Mouse (Mus musculus) limb, embryonic 15.5 days (tissue): ENCODE results near the gene Gtf3c5. TPM values are rescaled to one million over a fixed set of nuclear protein-coding genes. Genes with fewer than 3 reads are reported as not detected.

Source experiments
- ATAC-seq: fragments of 200-750 bp; cut with Nextera tagmentation; 2 replicates; pipeline ENCODE4 v1.8.0; 2017; ENCODE audit warnings: low read depth, moderate TSS enrichment; ENCODE audit not compliant: insufficient number of reproducible peaks, low FRiP score, low TSS enrichment
- H3K27ac ChIP-seq: fragments of 300-500 bp; sonication (generic); 2 replicates; pipeline ENCODE4 v1.5.1; 2015; ENCODE audit warnings: moderate library complexity, mild to moderate bottlenecking, inconsistent platforms
- H3K27me3 ChIP-seq: fragments of 300-500 bp; sonication (generic); 2 replicates; pipeline ENCODE4 v1.6.1; 2015; ENCODE audit warnings: inconsistent platforms
- H3K36me3 ChIP-seq: fragments of 300-500 bp; sonication (generic); 2 replicates; pipeline ENCODE4 v1.6.1; 2015; ENCODE audit warnings: inconsistent platforms
- H3K4me1 ChIP-seq: fragments of 300-500 bp; sonication (generic); 2 replicates; pipeline ENCODE4 v1.6.1; 2015; ENCODE audit warnings: inconsistent platforms
- H3K4me2 ChIP-seq: fragments of 300-500 bp; sonication (generic); 2 replicates; pipeline ENCODE4 v1.6.1; 2015; ENCODE audit warnings: mild to moderate bottlenecking, inconsistent platforms
- H3K4me3 ChIP-seq: fragments of 300-500 bp; sonication (generic); 2 replicates; pipeline ENCODE4 v1.5.1; 2015; ENCODE audit warnings: mild to moderate bottlenecking, inconsistent platforms
- H3K9ac ChIP-seq: fragments of 300-500 bp; sonication (generic); 2 replicates; pipeline ENCODE4 v1.6.1; 2015; ENCODE audit warnings: inconsistent platforms
- H3K9me3 ChIP-seq: fragments of 300-500 bp; sonication (generic); 2 replicates; pipeline ENCODE4 v1.6.1; 2016; ENCODE audit warnings: inconsistent platforms
- WGBS: fragments of 180-500 bp; shearing (Covaris S2); methylation state at CpG from one replicate; pipeline ENCODE4 v1.1.7; 2015; 5-methylcytosine and 5-hydroxymethylcytosine counted together
- polyA plus RNA-seq: library from polyadenylated mRNA; unstranded; fragments of >200 nt; fragmentation: Nextera tagmentation; extraction: Ambion mirVana; gene quantifications from 2 replicates; pipeline ENCODE4 v1.2.1, GENCODE M21; 2015

The Gtf3c5 gene
- polyA plus RNA-seq, 1 experiment from 2014 or later = 44.1 TPM

GRCm38 (mm10) chr2:28591479-28591878 lies 7.9 kb upstream of the Gtf3c5 start:
- 65% methylated on average over 2 of the region's 2 CpGs for WGBS
- H3K4me1 ChIP-seq = no peaks in the 10 kb centered on the region

GRCm38 (mm10) chr2:28588574-28588973 lies 5.0 kb upstream of the Gtf3c5 start:
- H3K4me3 ChIP-seq = no peak overlapping the region
- 24% methylated on average over 1 of the region's 1 CpGs for WGBS

More at GRCm38 (mm10) chr2:28591479-28591878, 7.9 kb upstream of the Gtf3c5 start:
- Histone ChIP-seq H3K4me3 (no peak overlapping the region), H3K4me2 (no peak overlapping the region), H3K36me3 (no peaks in the 10 kb centered on the region), H3K27me3 (peaks cover 6% of the 10 kb centered on the region; the same call in 1 of the 2 replicates), H3K9ac (no peak overlapping the region), H3K9me3 (no peaks in the 10 kb centered on the region), H3K27ac (no peak overlapping the region)
- 0 out of 2 replicates have a peak, but pooled peaks have one; percentile 35 for ATAC-seq

GRCm38 (mm10) chr2:28585730-28586129 lies 2.2 kb upstream of the Gtf3c5 start:
- 43% methylated on average over 2 of the region's 2 CpGs for WGBS
- H3K9ac ChIP-seq = no peak overlapping the region
- peaks cover 16% of the 10 kb centered on the region; the same call in 1 of the 2 replicates for H3K4me1 ChIP-seq
- no peaks in the 10 kb centered on the region for H3K9me3 ChIP-seq
- H3K4me3 ChIP-seq = no peak overlapping the region
- H3K27ac ChIP-seq = no peak overlapping the region
- H3K27me3 ChIP-seq = no peaks in the 10 kb centered on the region
- ATAC-seq = no peak
- no peak overlapping the region for H3K4me2 ChIP-seq
- peaks cover 3% of the 10 kb centered on the region; the same call in 1 of the 2 replicates for H3K36me3 ChIP-seq

More at GRCm38 (mm10) chr2:28588574-28588973, 5.0 kb upstream of the Gtf3c5 start:
- Histone ChIP-seq H3K27ac (no peak overlapping the region), H3K4me1 (0 out of 2 replicates have a peak, but pooled peaks cover 2% of the 10 kb centered on the region), H3K4me2 (no peak overlapping the region), H3K9me3 (no peaks in the 10 kb centered on the region), H3K27me3 (peaks cover 6% of the 10 kb centered on the region; the same call in 1 of the 2 replicates), H3K9ac (no peak overlapping the region), H3K36me3 (no peaks in the 10 kb centered on the region)
- ATAC-seq = no peak

- no peak for ATAC-seq
- H3K36me3 ChIP-seq = peaks cover 8% of the 10 kb centered on the region; the same call in 1 of the 2 replicates
- no peak overlapping the region for H3K9ac ChIP-seq
- no peaks in the 10 kb centered on the region for H3K9me3 ChIP-seq
- H3K27me3 ChIP-seq = no peaks in the 10 kb centered on the region
- peaks cover 16% of the 10 kb centered on the region; the same call in 1 of the 2 replicates for H3K4me1 ChIP-seq
- WGBS = 15% methylated on average over 6 of the region's 6 CpGs
- no peak overlapping the region for H3K4me2 ChIP-seq
- H3K27ac ChIP-seq = no peak overlapping the region
- H3K4me3 ChIP-seq = no peak overlapping the region
These were observed 1.6 kb upstream of the Gtf3c5 start for GRCm38 (mm10) chr2:28585043-28585571.

- peaks cover 16% of the 10 kb centered on the region; the same call in 1 of the 2 replicates for H3K4me1 ChIP-seq
These were observed 751 bp downstream of the Gtf3c5 start for GRCm38 (mm10) chr2:28582647-28583353.

GRCm38 (mm10) chr2:28578003-28578402 lies 5.5 kb downstream of the Gtf3c5 start:
- H3K4me3 ChIP-seq = no peak overlapping the region
- H3K9ac ChIP-seq = no peak overlapping the region
- H3K4me2 ChIP-seq = no peak overlapping the region
- 72% methylated on average over 5 of the region's 5 CpGs for WGBS
- peaks cover 9% of the 10 kb centered on the region; the same call in 1 of the 2 replicates for H3K4me1 ChIP-seq
- ATAC-seq = no peak
- peaks cover 69% of the 10 kb centered on the region for H3K36me3 ChIP-seq
- H3K27me3 ChIP-seq = no peaks in the 10 kb centered on the region
- no peak overlapping the region; the same call in 1 of the 2 replicates for H3K27ac ChIP-seq
- H3K9me3 ChIP-seq = no peaks in the 10 kb centered on the region

More at GRCm38 (mm10) chr2:28582647-28583353, 751 bp downstream of the Gtf3c5 start:
- under 1% methylated on average over 56 of the region's 56 CpGs for WGBS
- peak overlapping the region; percentile 57 for H3K4me2 ChIP-seq
- H3K9me3 ChIP-seq = no peaks in the 10 kb centered on the region
- peak overlapping the region; percentile 72 for H3K4me3 ChIP-seq
- peak overlapping the region; percentile 44 for H3K9ac ChIP-seq
- peak overlapping the region; percentile 94 for H3K27ac ChIP-seq
- H3K36me3 ChIP-seq = peaks cover 29% of the 10 kb centered on the region
- no peaks in the 10 kb centered on the region for H3K27me3 ChIP-seq
- ATAC-seq = peak; percentile 86

GRCm38 (mm10) chr2:28576815-28577214 lies 6.7 kb downstream of the Gtf3c5 start:
- H3K36me3 ChIP-seq = peaks cover 81% of the 10 kb centered on the region
- H3K4me1 ChIP-seq = peaks cover 3% of the 10 kb centered on the region; the same call in 1 of the 2 replicates
- H3K27me3 ChIP-seq = no peaks in the 10 kb centered on the region
- WGBS = 77% methylated on average over 3 of the region's 3 CpGs
- H3K9me3 ChIP-seq = no peaks in the 10 kb centered on the region
- H3K4me2 ChIP-seq = no peak overlapping the region
- no peak overlapping the region for H3K9ac ChIP-seq
- ATAC-seq = no peak
- no peak overlapping the region for H3K4me3 ChIP-seq
- no peak overlapping the region for H3K27ac ChIP-seq

- Histone ChIP-seq H3K9ac (no peak overlapping the region), H3K4me2 (no peak overlapping the region), H3K27me3 (no peaks in the 10 kb centered on the region), H3K36me3 (peaks cover 88% of the 10 kb centered on the region), H3K9me3 (no peaks in the 10 kb centered on the region), H3K27ac (no peak overlapping the region), H3K4me1 (no peaks in the 10 kb centered on the region), H3K4me3 (no peak overlapping the region)
- ATAC-seq = no peak
- WGBS = 75% methylated on average over 4 of the region's 4 CpGs
These were observed 8.2 kb downstream of the Gtf3c5 start for GRCm38 (mm10) chr2:28575341-28575740.

- Histone ChIP-seq H3K4me2 (no peak overlapping the region), H3K9ac (no peak overlapping the region), H3K4me3 (no peak overlapping the region), H3K27me3 (no peaks in the 10 kb centered on the region), H3K36me3 (peaks cover 90% of the 10 kb centered on the region), H3K27ac (0 out of 2 replicates have a peak overlapping the region, but pooled peaks have one; percentile 40), H3K4me1 (peaks cover 14% of the 10 kb centered on the region), H3K9me3 (no peaks in the 10 kb centered on the region)
- 28% methylated on average over 3 of the region's 3 CpGs for WGBS
- ATAC-seq = no peak
These were observed 13.6 kb downstream of the Gtf3c5 start for GRCm38 (mm10) chr2:28569903-28570302.

GRCm38 (mm10) chr2:28566545-28566944 lies 17.0 kb downstream of the Gtf3c5 start:
- WGBS = 67% methylated on average over 5 of the region's 5 CpGs
- Histone ChIP-seq H3K4me1 (peaks cover 24% of the 10 kb centered on the region), H3K4me2 (no peak overlapping the region), H3K9ac (no peak overlapping the region), H3K27me3 (no peaks in the 10 kb centered on the region), H3K4me3 (no peak overlapping the region), H3K36me3 (peaks cover 61% of the 10 kb centered on the region), H3K9me3 (no peaks in the 10 kb centered on the region), H3K27ac (peak overlapping the region; percentile 18; the same call in 1 of the 2 replicates)
- no peak for ATAC-seq

GRCm38 (mm10) chr2:28564380-28564779 lies 19.2 kb downstream of the Gtf3c5 start:
- 93% methylated on average over 4 of the region's 4 CpGs for WGBS
- Histone ChIP-seq H3K4me1 (peaks cover 19% of the 10 kb centered on the region), H3K4me3 (no peak overlapping the region), H3K4me2 (no peak overlapping the region), H3K9ac (no peak overlapping the region), H3K36me3 (peaks cover 44% of the 10 kb centered on the region), H3K27ac (no peak overlapping the region), H3K27me3 (no peaks in the 10 kb centered on the region), H3K9me3 (no peaks in the 10 kb centered on the region)
- ATAC-seq = no peak; the same call in 1 of the 2 replicates

GRCm38 (mm10) chr2:28563830-28564229 lies 19.7 kb downstream of the Gtf3c5 start:
- Histone ChIP-seq H3K27ac (no peak overlapping the region), H3K4me2 (no peak overlapping the region), H3K36me3 (peaks cover 39% of the 10 kb centered on the region), H3K4me1 (peaks cover 14% of the 10 kb centered on the region; the same call in 1 of the 2 replicates), H3K9ac (no peak overlapping the region), H3K4me3 (no peak overlapping the region), H3K27me3 (no peaks in the 10 kb centered on the region), H3K9me3 (no peaks in the 10 kb centered on the region)
- no peak for ATAC-seq
